Mouse (Mus musculus) frontal cortex, postnatal 14 days (tissue): ENCODE results near the gene Med16.
A peak's percentile ranks its signal among the peaks of the same experiment; 100 is the strongest.

ENCODE experiments used
- DNase-seq, 2 experiments: peaks; one replicate each; pipeline ENCODE4 v3.0.0; 2022; ENCODE audit warnings: low spot score in 2 of 2

Med16 gene

GRCm38 (mm10) chr10:79933145-79933679 is 24.5 kb upstream of the Med16 start:
- no peak for DNase-seq

DNA sequence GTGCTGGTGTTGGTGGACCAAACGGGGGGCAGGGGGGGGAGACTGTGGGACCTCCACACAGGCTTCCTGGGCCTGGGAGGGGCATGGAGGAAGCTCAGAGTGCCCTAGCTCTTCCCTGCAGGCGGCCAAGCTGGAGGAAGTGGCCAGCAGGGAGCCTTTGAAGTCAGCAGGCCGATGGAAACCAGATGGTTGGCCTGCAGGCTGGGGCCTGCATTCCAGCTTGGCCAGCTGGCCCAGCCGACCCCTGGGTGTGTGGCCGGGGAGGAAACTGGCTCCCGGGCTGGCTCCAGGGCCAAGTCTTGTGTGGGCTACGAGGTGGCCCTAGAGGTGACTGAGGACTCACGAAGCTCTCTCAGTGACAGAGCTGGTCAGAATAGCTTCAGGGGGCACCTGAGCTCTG is 24.0 kb upstream of the Med16 start:
- DNase-seq: no peak

DNA sequence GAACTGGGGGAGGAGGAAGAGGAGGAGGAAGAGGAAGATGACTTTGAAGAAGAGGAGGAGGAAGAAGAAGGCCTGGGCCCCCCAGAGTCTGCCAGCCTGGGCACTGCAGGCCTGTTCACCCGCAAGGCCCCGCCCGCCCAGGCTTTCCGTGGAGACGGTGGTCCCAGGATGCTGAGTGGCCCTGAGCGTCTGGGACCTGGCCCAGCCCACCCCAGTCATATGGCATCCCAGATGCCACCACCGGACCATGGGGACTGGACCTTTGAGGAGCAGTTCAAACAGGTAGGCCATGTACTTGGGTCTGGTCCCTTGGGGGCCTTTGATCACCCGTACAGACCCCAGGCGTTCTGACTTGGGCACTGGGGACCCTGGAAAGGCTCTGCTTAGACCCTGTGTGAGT is 23.1 kb upstream of the Med16 start:
- DNase-seq: no peak

GRCm38 (mm10) chr10:79930826-79931186 is 22.1 kb upstream of the Med16 start:
- no peak for DNase-seq

DNA sequence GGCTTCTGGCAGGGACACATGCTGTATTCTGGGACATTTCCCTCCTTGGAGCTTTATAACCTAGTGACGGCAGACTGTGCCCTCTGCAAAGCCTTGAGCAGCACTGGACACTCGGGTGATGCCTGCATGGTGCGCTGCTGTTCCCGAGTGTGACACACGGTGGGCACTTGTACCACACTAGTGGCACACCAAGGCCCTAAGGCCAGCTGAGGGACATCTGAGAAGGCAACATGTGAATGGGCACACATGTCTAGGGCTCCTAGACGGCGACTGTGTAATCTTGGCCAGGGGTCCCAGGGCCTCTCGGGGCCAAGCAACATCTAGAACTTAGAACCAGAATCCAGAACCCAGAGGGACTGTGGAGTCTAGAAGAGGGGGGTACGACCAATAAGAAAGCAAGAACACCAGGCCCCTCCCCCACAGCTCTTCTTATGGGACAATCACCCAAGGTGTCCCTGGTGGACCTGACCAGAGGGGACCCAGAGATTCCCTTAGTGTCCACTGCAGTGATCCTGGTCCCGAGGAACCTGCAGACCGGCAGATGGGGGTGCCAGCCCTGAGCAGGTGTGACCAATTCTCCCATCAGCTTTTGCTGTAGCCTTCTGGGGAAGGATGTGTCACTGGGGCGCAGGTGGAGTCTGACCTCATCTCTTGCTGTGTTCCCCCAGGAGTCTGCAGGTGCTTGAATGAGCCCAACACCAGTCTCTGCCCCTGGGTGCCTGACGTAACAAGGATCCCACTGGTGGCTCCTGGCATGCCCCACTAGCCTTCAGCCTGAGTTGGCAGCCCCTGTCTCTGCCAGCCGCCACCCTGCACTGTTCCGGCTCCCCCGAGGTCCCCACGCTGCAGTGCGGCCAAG is 21.5 kb upstream of the Med16 start:
- DNase-seq: no peak

DNA sequence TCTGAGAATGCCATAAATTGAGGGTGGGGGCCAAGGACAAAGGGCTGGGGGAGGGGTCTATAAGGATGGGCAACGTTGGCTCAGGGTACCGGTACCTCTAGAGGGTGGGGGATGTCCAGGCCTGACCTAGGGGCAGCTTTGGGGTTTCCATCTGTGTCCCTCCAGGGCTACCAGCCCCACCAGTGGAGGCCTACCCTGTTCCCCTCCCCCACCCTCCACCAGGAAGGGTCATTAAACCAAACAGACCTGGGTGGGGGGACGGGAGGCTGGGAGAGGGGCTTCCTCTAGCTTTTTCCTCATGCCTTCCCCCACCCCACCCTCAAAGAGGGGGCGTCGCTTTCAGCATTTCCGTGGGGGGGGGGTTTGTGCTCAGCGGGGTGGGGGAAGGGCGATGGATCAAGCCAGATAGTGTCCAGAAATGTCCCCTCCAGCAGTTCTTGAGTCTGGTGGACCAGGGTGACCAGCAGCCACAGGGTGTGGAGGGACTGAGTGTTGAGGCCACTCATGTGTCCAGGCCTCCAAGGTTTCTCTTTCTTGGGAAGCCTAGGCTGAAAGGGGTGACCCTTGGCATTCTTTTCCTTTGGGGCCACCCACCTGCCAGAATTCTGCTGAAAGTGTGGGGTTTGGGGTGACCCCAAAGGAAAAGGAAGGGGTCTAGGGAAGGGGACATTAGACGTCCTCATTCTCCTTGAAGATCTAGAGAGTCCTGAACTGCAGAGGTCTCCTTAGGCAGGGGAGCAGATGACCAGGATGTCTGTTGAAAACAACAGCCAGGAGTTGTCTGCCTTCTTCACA is 20.4 kb upstream of the Med16 start:
- DNase-seq: no peak

GRCm38 (mm10) chr10:79928030-79928694 is 19.4 kb upstream of the Med16 start:
- no peak for DNase-seq

- DNase-seq: peak in 1 of 2 experiments; percentile 57
Measured at GRCm38 (mm10) chr10:79927324-79928029, 18.8 kb upstream of the Med16 start.

DNA sequence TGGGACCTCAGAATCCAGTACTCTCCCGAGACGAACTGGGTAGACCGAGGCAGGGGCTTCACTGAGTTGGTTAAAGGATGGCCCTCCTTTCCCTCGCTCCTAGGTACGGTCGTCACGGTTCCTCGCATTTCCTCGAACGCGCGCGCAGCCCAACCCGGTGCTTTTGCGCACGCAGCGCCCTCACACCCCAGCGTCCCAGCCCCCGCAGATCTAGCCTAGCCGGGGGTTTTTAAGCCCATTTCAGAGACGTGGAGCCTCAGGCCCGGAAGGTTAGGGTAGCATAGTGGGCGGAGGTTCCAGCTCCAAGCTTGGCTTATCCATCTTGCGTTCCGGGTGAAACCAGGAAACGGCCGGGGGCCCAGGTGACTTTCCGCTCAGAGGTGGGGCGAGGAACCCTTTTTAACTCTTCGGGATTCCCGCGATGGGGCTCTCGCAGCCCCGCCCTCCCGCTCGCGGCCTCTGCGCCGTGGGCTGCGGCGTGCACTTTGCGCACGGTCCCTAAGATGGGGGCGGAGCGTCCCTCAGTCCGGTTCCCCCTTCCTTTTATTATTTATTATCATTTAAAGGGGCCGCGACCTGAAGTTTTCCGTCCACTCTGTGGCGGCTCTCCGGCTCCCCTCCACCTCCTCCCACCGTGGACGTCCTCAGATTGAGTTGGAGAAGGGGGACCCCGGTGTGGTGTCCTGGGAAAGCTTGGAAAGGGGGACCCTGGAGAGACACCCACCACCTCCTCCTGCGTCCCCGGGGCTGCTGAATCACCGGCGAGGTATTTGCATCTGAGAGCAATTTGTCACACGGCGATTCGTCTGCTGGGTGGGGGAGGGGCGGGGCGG is 18.0 kb upstream of the Med16 start, which contains the start of gene Arid3a:
TSS of gene Arid3a (plus strand) at position 553 of the 833 bp plus-strand sequence.
- DNase-seq: peak; percentile 77 to 79

- no peak for DNase-seq
Measured at GRCm38 (mm10) chr10:79925785-79926490, 17.2 kb upstream of the Med16 start.

DNA sequence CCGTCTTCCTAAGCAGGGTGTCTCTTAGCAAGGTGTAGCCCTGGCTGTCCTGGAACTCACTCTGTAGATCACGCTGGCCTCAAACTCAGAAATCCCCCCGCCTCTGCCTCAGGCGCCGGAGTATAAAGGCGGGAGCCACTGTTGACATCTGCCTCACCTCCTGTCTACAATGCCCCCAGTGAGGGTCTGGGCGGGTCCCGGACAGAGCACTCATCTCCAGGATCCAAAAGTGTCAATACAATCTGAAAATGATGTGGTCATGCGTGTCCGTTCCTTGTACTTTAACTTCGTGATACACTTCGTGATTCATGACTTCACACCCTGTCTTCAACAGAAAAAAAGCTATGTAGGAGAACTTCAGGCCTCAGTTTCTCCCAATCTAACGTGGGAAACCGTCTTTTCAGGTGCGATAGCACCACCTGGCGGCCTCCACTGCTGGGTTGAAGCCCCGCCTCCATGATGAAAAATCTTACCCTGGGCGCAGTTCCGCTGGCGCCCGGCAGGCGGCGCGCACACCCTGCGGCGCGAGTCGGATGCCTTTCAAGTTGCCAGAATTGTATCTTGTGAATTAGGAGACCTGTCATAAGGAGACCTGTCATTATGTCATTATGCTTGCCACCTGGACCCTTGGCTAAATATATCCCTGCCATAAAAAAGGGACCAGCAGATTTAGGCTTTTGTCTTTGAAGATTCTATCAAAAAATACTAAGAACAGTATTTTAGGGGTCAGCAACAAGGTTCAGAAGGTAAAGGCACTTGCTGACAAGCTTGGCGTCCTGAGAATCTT is 16.5 kb upstream of the Med16 start:
- DNase-seq: peak; percentile 87 to 95

DNA sequence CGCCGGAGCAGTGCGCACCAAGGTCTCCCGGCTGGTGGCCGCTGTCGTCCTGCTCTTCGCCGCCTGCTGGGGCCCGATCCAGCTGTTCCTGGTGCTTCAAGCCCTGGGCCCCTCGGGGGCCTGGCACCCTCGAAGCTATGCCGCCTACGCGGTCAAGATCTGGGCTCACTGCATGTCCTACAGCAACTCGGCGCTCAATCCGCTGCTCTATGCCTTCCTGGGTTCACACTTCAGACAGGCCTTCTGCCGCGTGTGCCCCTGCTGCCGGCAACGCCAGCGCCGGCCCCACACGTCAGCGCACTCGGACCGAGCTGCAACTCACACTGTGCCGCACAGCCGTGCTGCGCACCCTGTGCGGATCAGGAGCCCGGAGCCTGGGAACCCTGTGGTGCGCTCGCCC is 12.8 kb upstream of the Med16 start:
- no peak for DNase-seq

DNA sequence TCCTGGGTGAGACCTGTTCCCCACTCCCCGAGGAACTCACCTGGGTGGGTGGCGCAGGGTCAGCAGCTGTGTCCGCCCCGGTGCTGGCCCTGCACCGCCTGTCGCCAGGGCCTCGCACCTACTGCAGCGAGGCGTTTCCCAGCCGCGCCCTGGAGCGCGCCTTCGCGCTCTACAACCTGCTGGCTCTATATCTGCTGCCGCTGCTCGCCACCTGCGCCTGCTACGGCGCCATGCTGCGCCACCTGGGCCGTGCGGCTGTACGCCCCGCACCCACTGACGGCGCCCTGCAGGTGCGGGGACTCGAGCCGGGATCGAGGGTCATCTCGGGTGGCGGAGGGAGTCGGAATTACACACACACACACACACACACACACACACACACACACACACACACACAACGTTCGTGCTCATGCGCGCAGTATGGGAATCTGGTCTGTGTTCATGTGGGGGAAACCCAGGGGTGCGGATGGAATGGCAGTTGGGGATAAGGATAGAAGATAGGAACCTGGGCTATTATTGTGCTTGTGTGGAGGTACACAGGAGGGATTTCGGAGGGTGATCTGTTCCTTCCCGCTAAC is 12.3 kb upstream of the Med16 start, which contains the start of gene R3hdm4:
TSS of gene R3hdm4 (minus strand) at position 251 of the 578 bp plus-strand sequence.
- no peak for DNase-seq

DNA sequence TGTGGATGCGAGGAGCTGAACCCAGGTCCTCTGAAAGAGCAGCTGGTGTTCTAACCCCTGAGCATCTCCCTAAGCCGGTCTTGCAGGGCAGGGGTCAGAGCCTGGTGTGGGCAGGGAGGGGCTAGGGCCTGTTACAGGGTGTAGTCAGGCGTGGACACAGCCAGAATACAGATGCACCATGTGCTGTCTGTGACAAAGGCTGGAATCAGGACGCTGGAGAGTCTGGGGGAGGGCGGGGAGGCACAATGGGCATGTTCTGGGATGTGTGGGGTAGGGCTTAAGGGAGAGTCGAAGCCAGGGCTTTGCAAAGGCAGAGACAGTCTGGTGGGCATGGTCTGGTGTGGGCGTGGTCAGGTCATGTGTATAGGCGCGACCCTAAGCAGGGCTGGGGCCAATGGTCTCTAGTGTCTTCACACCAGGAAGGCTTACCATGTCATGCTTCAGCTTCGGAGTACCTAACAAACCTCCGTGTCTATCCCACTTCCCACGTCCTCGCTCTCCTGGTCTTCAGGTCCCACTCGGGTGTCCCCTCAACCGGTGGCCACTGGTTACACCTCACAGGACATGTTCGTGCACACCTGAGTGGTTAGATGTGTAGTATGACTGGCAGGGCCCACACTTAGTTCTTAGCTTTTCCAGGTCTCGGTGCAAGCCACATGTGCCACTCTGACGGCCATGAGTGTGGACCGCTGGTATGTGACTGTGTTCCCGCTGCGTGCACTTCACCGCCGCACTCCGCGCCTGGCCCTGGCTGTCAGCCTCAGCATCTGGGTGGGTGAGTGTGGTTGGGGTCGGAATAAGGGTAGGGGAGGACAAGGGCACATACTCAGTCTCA is 11.6 kb upstream of the Med16 start:
- no peak for DNase-seq

DNA sequence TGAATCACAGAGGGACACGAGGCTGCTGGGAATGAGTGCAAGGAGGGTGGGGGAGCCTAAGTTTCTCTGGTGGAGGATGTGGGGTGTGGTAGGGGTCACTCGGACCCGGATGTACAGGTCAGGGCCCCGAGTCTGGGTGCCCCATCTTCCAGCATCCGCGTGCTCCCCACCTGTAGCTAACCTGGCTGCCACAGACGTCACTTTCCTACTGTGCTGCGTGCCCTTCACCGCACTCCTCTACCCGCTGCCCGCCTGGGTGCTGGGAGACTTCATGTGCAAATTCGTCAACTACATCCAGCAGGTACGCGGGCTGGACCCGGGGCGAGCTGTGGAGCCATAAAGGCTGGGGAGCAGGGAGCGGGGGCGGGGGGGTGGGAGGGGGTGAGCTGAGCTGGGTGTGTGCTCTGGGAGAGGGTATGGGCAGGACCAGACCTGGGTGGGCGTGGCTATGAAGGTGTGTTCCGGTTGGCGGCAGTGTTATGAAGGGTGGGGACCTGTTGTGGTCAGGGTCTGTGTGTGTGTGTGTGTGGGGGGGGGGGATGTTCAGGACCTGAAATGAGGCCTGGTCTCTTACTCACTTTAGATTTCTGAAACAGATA is 10.6 kb upstream of the Med16 start:
- no peak for DNase-seq

- DNase-seq: no peak
Measured at GRCm38 (mm10) chr10:79918231-79919078, 9.7 kb upstream of the Med16 start.
